Mouse (Mus musculus): Measurements from ENCODE around the gene Prkcb. TPM values are rescaled to one million over a fixed set of nuclear protein-coding genes. Genes with fewer than 3 reads are reported as not detected.

The Prkcb gene
- polyA plus RNA-seq, 1 experiment from 2014 or later = 8.8 TPM

GRCm38 (mm10) chr7:122307241-122307640 is 18.7 kb downstream of the Prkcb start:
- WGBS = 85% methylated on average over 9 of the region's 9 CpGs
- H3K36me3 ChIP-seq (ENCODE audit: control insufficient read depth, insufficient read depth, low read length) = no peaks in the 10 kb centered on the region
- no peak overlapping the region for H3K4me3 ChIP-seq (ENCODE audit: low read depth, low read length)
- H3K27ac ChIP-seq (replicated peaks; ENCODE audit: low read depth, low read length) = no peak overlapping the region
- no peak for DNase-seq (ENCODE audit: low spot score)
- no peak overlapping the region for H3K4me2 ChIP-seq (ENCODE audit: low read depth, low read length)
- no peak overlapping the region for H3K9ac ChIP-seq (ENCODE audit: low read depth, low read length)
- H3K4me1 ChIP-seq (ENCODE audit: control insufficient read depth, insufficient read depth, low read length) = no peaks in the 10 kb centered on the region
- no peaks in the 10 kb centered on the region for H3K27me3 ChIP-seq (replicated peaks; ENCODE audit: control insufficient read depth, insufficient read depth, low read length)
- no peaks in the 10 kb centered on the region for H3K9me3 ChIP-seq (ENCODE audit: control insufficient read depth, low read length)
- ATAC-seq (ENCODE audit: low read depth) = no peak

GRCm38 (mm10) chr7:122308661-122309060 is 20.1 kb downstream of the Prkcb start:
- ATAC-seq (ENCODE audit: low read depth) (no peak), DNase-seq (ENCODE audit: low spot score) (no peak)
- no peaks in the 10 kb centered on the region for H3K4me1 ChIP-seq (ENCODE audit: control insufficient read depth, insufficient read depth, low read length)
- 84% methylated on average over 5 of the region's 5 CpGs for WGBS
- no peak overlapping the region for H3K9ac ChIP-seq (ENCODE audit: low read depth, low read length)
- no peaks in the 10 kb centered on the region for H3K36me3 ChIP-seq (ENCODE audit: control insufficient read depth, insufficient read depth, low read length)
- no peaks in the 10 kb centered on the region for H3K27me3 ChIP-seq (replicated peaks; ENCODE audit: control insufficient read depth, insufficient read depth, low read length)
- H3K27ac ChIP-seq (replicated peaks; ENCODE audit: low read depth, low read length) = no peak overlapping the region
- no peak overlapping the region for H3K4me2 ChIP-seq (ENCODE audit: low read depth, low read length)
- H3K9me3 ChIP-seq (ENCODE audit: control insufficient read depth, low read length) = no peaks in the 10 kb centered on the region
- H3K4me3 ChIP-seq (ENCODE audit: low read depth, low read length) = no peak overlapping the region

- H3K36me3 ChIP-seq (ENCODE audit: control insufficient read depth, insufficient read depth, low read length) = no peaks in the 10 kb centered on the region
- 55% methylated on average over 14 of the region's 14 CpGs for WGBS
- H3K4me1 ChIP-seq (ENCODE audit: control insufficient read depth, insufficient read depth, low read length) = no peaks in the 10 kb centered on the region
Measured at GRCm38 (mm10) chr7:122309909-122310725, 21.6 kb downstream of the Prkcb start.

GRCm38 (mm10) chr7:122310726-122311018 is 22.1 kb downstream of the Prkcb start:
- H3K4me2 ChIP-seq (ENCODE audit: low read depth, low read length) = no peak overlapping the region
- H3K27ac ChIP-seq (replicated peaks; ENCODE audit: low read depth, low read length) = no peak overlapping the region
- 89% methylated on average over 7 of the region's 7 CpGs for WGBS
- H3K9ac ChIP-seq (ENCODE audit: low read depth, low read length) = no peak overlapping the region
- no peak overlapping the region for H3K4me3 ChIP-seq (ENCODE audit: low read depth, low read length)
- H3K27me3 ChIP-seq (replicated peaks; ENCODE audit: control insufficient read depth, insufficient read depth, low read length) = no peaks in the 10 kb centered on the region
- H3K36me3 ChIP-seq (ENCODE audit: control insufficient read depth, insufficient read depth, low read length) = no peaks in the 10 kb centered on the region
- H3K9me3 ChIP-seq (ENCODE audit: control insufficient read depth, low read length) = no peaks in the 10 kb centered on the region
- no peaks in the 10 kb centered on the region for H3K4me1 ChIP-seq (ENCODE audit: control insufficient read depth, insufficient read depth, low read length)
- ATAC-seq (ENCODE audit: low read depth) (no peak), DNase-seq (ENCODE audit: low spot score) (no peak)

More at GRCm38 (mm10) chr7:122309909-122310725, 21.6 kb downstream of the Prkcb start:
- Histone ChIP-seq H3K4me3 (ENCODE audit: low read depth, low read length) (no peak overlapping the region), H3K27me3 (replicated peaks; ENCODE audit: control insufficient read depth, insufficient read depth, low read length) (no peaks in the 10 kb centered on the region), H3K27ac (replicated peaks; ENCODE audit: low read depth, low read length) (no peak overlapping the region), H3K9me3 (ENCODE audit: control insufficient read depth, low read length) (no peaks in the 10 kb centered on the region), H3K4me2 (ENCODE audit: low read depth, low read length) (no peak overlapping the region), H3K9ac (ENCODE audit: low read depth, low read length) (no peak overlapping the region)
- no peak for DNase-seq (ENCODE audit: low spot score)
- ATAC-seq (ENCODE audit: low read depth) = no peak

GRCm38 (mm10) chr7:122313690-122314477 is 25.3 kb downstream of the Prkcb start:
- no peak overlapping the region for H3K4me2 ChIP-seq (ENCODE audit: low read depth, low read length)

GRCm38 (mm10) chr7:122315720-122316331 is 27.3 kb downstream of the Prkcb start:
- H3K4me3 ChIP-seq (ENCODE audit: low read depth, low read length) = no peak overlapping the region
- no peak overlapping the region for H3K9ac ChIP-seq (ENCODE audit: low read depth, low read length)
- H3K4me1 ChIP-seq (ENCODE audit: control insufficient read depth, insufficient read depth, low read length) = no peaks in the 10 kb centered on the region
- H3K9me3 ChIP-seq (ENCODE audit: control insufficient read depth, low read length) = no peaks in the 10 kb centered on the region
- no peak for DNase-seq (ENCODE audit: low spot score)
- ATAC-seq (ENCODE audit: low read depth) = no peak
- WGBS = 87% methylated on average over 8 of the region's 8 CpGs
- no peak overlapping the region for H3K4me2 ChIP-seq (ENCODE audit: low read depth, low read length)
- no peaks in the 10 kb centered on the region for H3K36me3 ChIP-seq (ENCODE audit: control insufficient read depth, insufficient read depth, low read length)
- no peak overlapping the region for H3K27ac ChIP-seq (replicated peaks; ENCODE audit: low read depth, low read length)
- no peaks in the 10 kb centered on the region for H3K27me3 ChIP-seq (replicated peaks; ENCODE audit: control insufficient read depth, insufficient read depth, low read length)

More at GRCm38 (mm10) chr7:122313690-122314477, 25.3 kb downstream of the Prkcb start:
- Histone ChIP-seq H3K9ac (ENCODE audit: low read depth, low read length) (no peak overlapping the region), H3K4me3 (ENCODE audit: low read depth, low read length) (no peak overlapping the region), H3K27ac (replicated peaks; ENCODE audit: low read depth, low read length) (no peak overlapping the region), H3K27me3 (replicated peaks; ENCODE audit: control insufficient read depth, insufficient read depth, low read length) (no peaks in the 10 kb centered on the region), H3K36me3 (ENCODE audit: control insufficient read depth, insufficient read depth, low read length) (no peaks in the 10 kb centered on the region), H3K4me1 (ENCODE audit: control insufficient read depth, insufficient read depth, low read length) (no peaks in the 10 kb centered on the region), H3K9me3 (ENCODE audit: control insufficient read depth, low read length) (no peaks in the 10 kb centered on the region)
- ATAC-seq (ENCODE audit: low read depth) (no peak), DNase-seq (ENCODE audit: low spot score) (no peak)
- 89% methylated on average over 12 of the region's 12 CpGs for WGBS

- DNase-seq (ENCODE audit: low spot score) (no peak), ATAC-seq (ENCODE audit: low read depth) (no peak)
- peaks cover 5% of the 10 kb centered on the region; the same call in 1 of the 2 replicates for H3K9me3 ChIP-seq (ENCODE audit: control insufficient read depth, low read length)
- no peaks in the 10 kb centered on the region for H3K36me3 ChIP-seq (ENCODE audit: control insufficient read depth, insufficient read depth, low read length)
- H3K4me1 ChIP-seq (ENCODE audit: control insufficient read depth, insufficient read depth, low read length) = no peaks in the 10 kb centered on the region
- H3K9ac ChIP-seq (ENCODE audit: low read depth, low read length) = no peak overlapping the region
- H3K27me3 ChIP-seq (replicated peaks; ENCODE audit: control insufficient read depth, insufficient read depth, low read length) = no peaks in the 10 kb centered on the region
- no peak overlapping the region for H3K4me2 ChIP-seq (ENCODE audit: low read depth, low read length)
- H3K4me3 ChIP-seq (ENCODE audit: low read depth, low read length) = no peak overlapping the region
- H3K27ac ChIP-seq (replicated peaks; ENCODE audit: low read depth, low read length) = no peak overlapping the region
- 85% methylated on average over 3 of the region's 3 CpGs for WGBS
Measured at GRCm38 (mm10) chr7:122316681-122317080, 28.1 kb downstream of the Prkcb start.

- Histone ChIP-seq H3K4me2 (ENCODE audit: low read depth, low read length) (no peak overlapping the region), H3K9me3 (ENCODE audit: control insufficient read depth, low read length) (peaks cover 5% of the 10 kb centered on the region; the same call in 1 of the 2 replicates), H3K9ac (ENCODE audit: low read depth, low read length) (no peak overlapping the region), H3K27me3 (replicated peaks; ENCODE audit: control insufficient read depth, insufficient read depth, low read length) (no peaks in the 10 kb centered on the region), H3K36me3 (ENCODE audit: control insufficient read depth, insufficient read depth, low read length) (no peaks in the 10 kb centered on the region), H3K27ac (replicated peaks; ENCODE audit: low read depth, low read length) (no peak overlapping the region), H3K4me3 (ENCODE audit: low read depth, low read length) (no peak overlapping the region), H3K4me1 (ENCODE audit: control insufficient read depth, insufficient read depth, low read length) (no peaks in the 10 kb centered on the region)
- ATAC-seq (ENCODE audit: low read depth) = no peak
- no peak for DNase-seq (ENCODE audit: low spot score)
Measured at GRCm38 (mm10) chr7:122317485-122317884, 28.9 kb downstream of the Prkcb start.
